In genomic region chr10:94486179-94486578, GRCm38 (mm10) we compare ENCODE assay signal across 27 mouse cellular contexts.
DNase-seq lines count a peak whose midpoint lies in the region; ATAC-seq lines count a peak whose summit lies in the region.
"Had no signal": no experiment of that assay in that cellular context is flagged by ENCODE, and none has a peak within 500 bp of the region (broad histone marks: within the 10 kb centered on the region; RNA-seq: fewer than 3 reads in every experiment).

No protein-coding gene starts in this region.

- no peak overlapping the region for H3K4me2 ChIP-seq in heart, embryonic 16.5 days (ENCODE audit: low read depth, low read length)
- H3K4me2 ChIP-seq: embryonic facial prominence, embryonic 15.5 days; intestine, embryonic 15.5 days; limb, embryonic 15.5 days; liver, embryonic 15.5 days; neural tube, embryonic 13.5 days had no signal

- H3K9me3 ChIP-seq in heart, embryonic 10.5 days = 0 out of 2 replicates have a peak, but pooled peaks cover 5% of the 10 kb centered on the region
- peaks cover 7% of the 10 kb centered on the region for H3K9me3 ChIP-seq in heart, embryonic 16.5 days (replicated peaks; ENCODE audit: control insufficient read depth, low read length)
- H3K9me3 ChIP-seq: intestine, embryonic 15.5 days; limb, embryonic 15.5 days; neural tube, embryonic 13.5 days had no signal

- DNase-seq in heart, embryonic 10.5 days (ENCODE audit: low spot score) = no peak
- DNase-seq in heart, postnatal 14 days = no peak
- DNase-seq in heart, postnatal 25 days (ENCODE audit: low spot score) = no peak
- DNase-seq in retina, postnatal 1 day = peak; percentile 53
- DNase-seq: adrenal gland, postnatal 36 days; cerebellum, adult 11 months; cerebellum, adult 9-11 months; gastrocnemius, postnatal 25 days; kidney, adult 8-10 months; kidney, postnatal 10 days; left cerebral cortex, postnatal 4 days had no signal

- no peak overlapping the region for H3K9ac ChIP-seq in heart, embryonic 16.5 days (ENCODE audit: low read length)
- H3K9ac ChIP-seq: embryonic facial prominence, embryonic 15.5 days; intestine, embryonic 15.5 days; limb, embryonic 15.5 days; liver, embryonic 15.5 days; neural tube, embryonic 13.5 days had no signal

- intact Hi-C loops in heart, postnatal 14 days (cut with DNase I) = no loop called here
- intact Hi-C loops in heart, postnatal 25 days (cut with DNase I) = no loop called here

- WGBS in heart, embryonic 10.5 days = 65% methylated on average over 2 of the region's 2 CpGs
- WGBS in heart, embryonic 16.5 days = 50% methylated on average over 2 of the region's 2 CpGs

- peak overlapping the region; percentile 65; the same call in 1 of the 2 replicates for H3K27ac ChIP-seq in heart, embryonic 10.5 days
- H3K27ac ChIP-seq in heart, embryonic 16.5 days (ENCODE audit: low read length) = peak overlapping the region; percentile 0; the same call in 1 of the 2 replicates
- H3K27ac ChIP-seq in brown adipose tissue, adult 24 weeks (replicated peaks; ENCODE audit: low read depth, low read length) = peak overlapping the region; percentile 67
- H3K27ac ChIP-seq: embryonic facial prominence, embryonic 15.5 days; hindbrain, embryonic 10.5 days; intestine, embryonic 15.5 days; left cerebral cortex, adult 2 months; limb, embryonic 15.5 days; liver, embryonic 15.5 days; midbrain, embryonic 10.5 days; neural tube, embryonic 13.5 days had no signal

- no peaks in the 10 kb centered on the region for H3K27me3 ChIP-seq in heart, embryonic 10.5 days (ENCODE audit: insufficient read depth, poor library complexity, severe bottlenecking)
- no peaks in the 10 kb centered on the region for H3K27me3 ChIP-seq in heart, embryonic 16.5 days (ENCODE audit: control insufficient read depth, insufficient read depth, low read length)
- H3K27me3 ChIP-seq: embryonic facial prominence, embryonic 15.5 days; intestine, embryonic 15.5 days; limb, embryonic 15.5 days; liver, embryonic 15.5 days; neural tube, embryonic 13.5 days; Patski had no signal

- H3K36me3 ChIP-seq in heart, embryonic 10.5 days = no peaks in the 10 kb centered on the region
- no peaks in the 10 kb centered on the region for H3K36me3 ChIP-seq in heart, embryonic 16.5 days (ENCODE audit: control insufficient read depth, insufficient read depth)
- H3K36me3 ChIP-seq: embryonic facial prominence, embryonic 15.5 days; hindbrain, embryonic 10.5 days; intestine, embryonic 15.5 days; limb, embryonic 15.5 days; liver, embryonic 15.5 days; midbrain, embryonic 10.5 days; neural tube, embryonic 13.5 days had no signal

- peaks cover 12% of the 10 kb centered on the region; the same call in 1 of the 2 replicates for H3K4me1 ChIP-seq in heart, embryonic 10.5 days
- peaks cover 6% of the 10 kb centered on the region for H3K4me1 ChIP-seq in heart, embryonic 16.5 days (ENCODE audit: control insufficient read depth, insufficient read depth, low read length)
- peaks cover 44% of the 10 kb centered on the region for H3K4me1 ChIP-seq in brown adipose tissue, adult 24 weeks (ENCODE audit: control insufficient read depth, insufficient read depth, insufficient read length, low read length)
- H3K4me1 ChIP-seq: embryonic facial prominence, embryonic 15.5 days; hindbrain, embryonic 10.5 days; intestine, embryonic 15.5 days; liver, embryonic 15.5 days; midbrain, embryonic 10.5 days; neural tube, embryonic 13.5 days had no signal

- ATAC-seq in heart, embryonic 16.5 days (replicated peaks; ENCODE audit: extremely low read depth, insufficient read depth, low FRiP score) = no peak
- no peak for ATAC-seq in erythroblast, adult 5-6 weeks (replicated peaks; ENCODE audit: low FRiP score, poor library complexity, severe bottlenecking)
- ATAC-seq: forebrain, embryonic 16.5 days; hindbrain, embryonic 16.5 days; intestine, embryonic 15.5 days; midbrain, embryonic 16.5 days; Patski had no signal

- H3K4me3 ChIP-seq in heart, embryonic 10.5 days = no peak overlapping the region
- no peak overlapping the region for H3K4me3 ChIP-seq in heart, embryonic 16.5 days (ENCODE audit: low read length)
- H3K4me3 ChIP-seq in brown adipose tissue, adult 24 weeks (ENCODE audit: insufficient read depth, low read depth, low read length) = no peak overlapping the region
- H3K4me3 ChIP-seq: embryonic facial prominence, embryonic 15.5 days; hindbrain, embryonic 10.5 days; intestine, embryonic 15.5 days; left cerebral cortex, adult 2 months; limb, embryonic 15.5 days; liver, embryonic 15.5 days; midbrain, embryonic 10.5 days; myocyte; neural tube, embryonic 13.5 days had no signal

Comparison
In these comparisons a context has a peak if more than half of its experiments do, and no peak if none do; other contexts are left out.
1. H3K27ac ChIP-seq: peak in every context shown above with its lines; median percentile 67 in brown adipose tissue, adult 24 weeks; 65 in heart, embryonic 10.5 days; 0 in heart, embryonic 16.5 days.